Mouse (Mus musculus): ENCODE data around the gene Prelid3b. TPM values are rescaled to one million over a fixed set of nuclear protein-coding genes. Genes with fewer than 3 reads are reported as not detected.
A peak's percentile ranks its signal among the peaks of the same experiment; 100 is the strongest.

The Prelid3b gene
- 39.9 and 48.1 TPM in 2 replicates for polyA plus RNA-seq (2012; rRNA removed)

DNA sequence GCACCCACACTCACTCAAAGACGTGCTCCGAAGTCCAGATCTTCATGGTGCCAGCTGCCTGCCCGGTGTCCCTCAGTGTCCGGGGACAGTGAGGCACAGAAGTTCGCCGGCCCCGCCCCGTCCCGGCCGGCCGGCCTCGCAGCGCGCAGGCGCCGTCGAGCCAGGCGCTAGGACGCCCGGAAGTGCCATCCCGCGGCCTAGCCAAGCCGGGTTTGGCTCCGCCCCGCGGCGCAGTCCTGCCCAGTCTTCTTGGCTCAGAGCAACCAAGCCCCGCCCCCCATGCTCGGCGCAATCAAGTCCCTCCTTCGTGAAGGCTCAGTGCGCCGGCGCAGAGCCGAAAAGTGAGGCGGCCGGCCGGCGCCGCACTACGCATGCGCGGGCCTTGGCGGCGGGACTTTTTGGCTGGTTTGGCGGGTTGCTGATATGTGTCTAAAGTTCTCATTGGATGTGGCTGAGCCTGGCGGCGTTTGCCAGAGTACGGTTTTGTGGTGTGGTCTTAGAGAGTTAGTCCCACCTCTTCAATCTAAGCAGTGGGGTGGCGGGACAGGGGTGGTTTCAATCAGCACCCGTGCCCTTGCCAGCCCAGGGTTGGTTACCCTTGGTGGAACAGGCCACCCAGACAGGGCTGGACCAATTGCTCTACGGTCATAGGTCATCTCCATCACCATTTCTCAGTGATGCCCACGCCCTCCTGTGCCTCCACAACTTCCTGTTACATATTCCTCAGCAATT, at the start of gene Prelid3b:
Gene Prelid3b, minus strand, starts transcription at position 264 of the 732 bp plus-strand sequence.
- Histone ChIP-seq H3K36me3 (ENCODE audit: control insufficient read depth, insufficient read depth, low read length) (no peaks in the 10 kb centered on the region), H3K27ac (ENCODE audit: insufficient read depth, low read depth, low read length) (peak within 1 kb of the TSS; percentile 73), H3K27me3 (replicated peaks; ENCODE audit: control insufficient read depth, insufficient read depth, low read length) (no peaks in the 10 kb centered on the region), H3K4me1 (ENCODE audit: control insufficient read depth, insufficient read depth, low read length) (peaks cover 5% of the 10 kb centered on the region; the same call in 1 of the 2 replicates), H3K4me3 (ENCODE audit: insufficient read depth, low read depth, low read length) (peak within 1 kb of the TSS; percentile 78)
- TF ChIP-seq CTCF (conservative IDR thresholded peaks at IDR 0.05; ENCODE audit: insufficient read depth, insufficient read length, low read depth, low read length), result no peak
- TF ChIP-seq POLR2A (IDR thresholded peaks at IDR 0.05; ENCODE audit: low read depth, low read length), result no peak
- under 1% methylated on average over 53 of the region's 53 CpGs for WGBS
- DNase-seq, result peak; percentile 100

DNA sequence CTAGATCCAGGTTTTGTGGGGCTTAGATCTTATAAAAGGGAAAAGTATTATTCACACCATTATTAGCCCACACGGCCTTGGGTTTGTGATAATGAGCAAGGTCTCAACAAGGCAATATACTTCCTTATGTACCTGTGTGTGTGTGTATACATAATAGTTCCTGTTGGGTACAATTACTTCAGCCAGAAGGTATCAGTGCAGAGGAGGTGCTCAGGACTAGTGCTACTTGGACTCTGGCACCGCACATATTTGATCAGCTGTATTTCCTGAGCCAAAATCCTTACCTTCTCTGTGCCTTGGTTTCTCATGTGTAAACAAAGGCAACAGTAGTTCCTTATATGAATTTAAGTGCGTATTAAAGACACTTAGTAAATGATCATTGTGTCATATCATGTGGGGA, 49.3 kb upstream of the Prelid3b start:
- no peak overlapping the region for H3K4me3 ChIP-seq (ENCODE audit: insufficient read depth, low read depth, low read length)
- WGBS, result 90% methylated on average over 3 of the region's 3 CpGs
- no peaks in the 10 kb centered on the region for H3K36me3 ChIP-seq (ENCODE audit: control insufficient read depth, insufficient read depth, low read length)
- H3K27ac ChIP-seq (ENCODE audit: insufficient read depth, low read depth, low read length), result no peak overlapping the region
- DNase-seq, result no peak
- no peaks in the 10 kb centered on the region for H3K4me1 ChIP-seq (ENCODE audit: control insufficient read depth, insufficient read depth, low read length)
- TF ChIP-seq CTCF (conservative IDR thresholded peaks at IDR 0.05; ENCODE audit: insufficient read depth, insufficient read length, low read depth, low read length) (no peak), POLR2A (IDR thresholded peaks at IDR 0.05; ENCODE audit: low read depth, low read length) (no peak)
- no peaks in the 10 kb centered on the region for H3K27me3 ChIP-seq (replicated peaks; ENCODE audit: control insufficient read depth, insufficient read depth, low read length)

DNA sequence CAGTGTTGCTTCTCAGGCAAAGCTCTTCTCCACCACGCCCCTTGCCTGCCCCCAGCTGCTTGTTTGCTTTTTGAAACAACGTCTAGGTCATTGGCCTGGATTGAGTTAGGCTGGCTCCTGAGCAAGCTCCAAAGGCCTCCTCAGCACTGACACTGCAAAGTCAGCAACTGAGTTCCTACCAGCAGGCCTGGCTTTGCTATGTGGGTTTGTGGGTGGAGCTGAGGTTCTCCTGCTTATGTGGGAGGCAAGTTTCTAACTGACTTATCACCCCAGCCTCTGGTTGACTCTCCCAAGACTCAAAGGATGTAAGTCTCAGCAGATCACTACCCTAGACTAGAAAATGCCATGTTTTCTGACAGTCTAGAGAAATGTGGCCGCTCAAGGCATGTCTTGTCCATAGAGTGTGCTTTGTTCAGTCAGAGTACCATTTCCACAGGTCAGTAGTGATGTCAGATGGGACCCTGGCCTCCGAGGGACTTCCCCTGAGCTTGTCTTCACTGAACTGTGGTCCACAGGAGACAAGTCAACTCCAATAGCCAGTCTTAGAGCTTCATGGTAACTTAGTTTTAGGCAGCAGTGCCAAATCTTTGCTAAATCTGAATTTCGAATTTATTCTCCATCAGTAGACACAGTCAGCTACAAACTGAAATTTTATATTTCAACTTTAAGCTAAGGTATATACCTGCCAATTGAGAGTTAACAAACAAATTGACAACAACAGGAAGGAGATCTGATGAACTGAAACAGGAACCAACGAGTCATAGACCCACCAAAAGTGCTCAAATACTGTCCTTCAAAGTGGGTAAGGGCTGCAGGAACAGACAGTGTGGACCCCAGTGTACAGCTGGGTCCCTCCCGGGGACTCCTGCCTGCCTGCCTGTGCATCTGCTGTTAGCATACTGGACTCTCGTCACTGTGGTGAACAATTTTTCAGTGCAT, 44.5 kb upstream of the Prelid3b start:
- H3K27me3 ChIP-seq (replicated peaks; ENCODE audit: control insufficient read depth, insufficient read depth, low read length), result no peaks in the 10 kb centered on the region
- H3K27ac ChIP-seq (ENCODE audit: insufficient read depth, low read depth, low read length), result no peak overlapping the region
- H3K4me3 ChIP-seq (ENCODE audit: insufficient read depth, low read depth, low read length), result no peak overlapping the region
- H3K36me3 ChIP-seq (ENCODE audit: control insufficient read depth, insufficient read depth, low read length), result no peaks in the 10 kb centered on the region
- H3K4me1 ChIP-seq (ENCODE audit: control insufficient read depth, insufficient read depth, low read length), result no peaks in the 10 kb centered on the region
- no peak for TF ChIP-seq CTCF (conservative IDR thresholded peaks at IDR 0.05; ENCODE audit: insufficient read depth, insufficient read length, low read depth, low read length)
- no peak for TF ChIP-seq POLR2A (IDR thresholded peaks at IDR 0.05; ENCODE audit: low read depth, low read length)
- DNase-seq, result peak; percentile 31
- WGBS, result 61% methylated on average over 8 of the region's 8 CpGs

DNA sequence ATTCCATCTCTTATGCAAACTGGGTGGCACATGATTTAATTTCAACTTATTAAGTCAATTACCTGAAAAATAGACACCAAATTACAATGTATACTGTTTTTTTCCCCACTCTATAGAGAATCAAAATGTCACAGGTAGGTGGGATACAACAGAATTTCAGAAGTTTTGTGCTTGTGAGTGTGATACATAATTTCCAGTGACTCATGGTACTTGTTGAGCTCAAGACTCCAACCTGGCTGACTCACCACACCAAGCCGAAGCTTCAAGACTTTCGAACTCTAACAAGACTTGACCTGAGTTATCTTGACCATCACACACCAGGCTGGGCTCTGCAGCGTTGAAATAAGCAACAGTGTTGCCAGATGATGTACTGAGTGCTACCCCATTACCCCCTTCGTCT, 42.0 kb upstream of the Prelid3b start:
- H3K36me3 ChIP-seq (ENCODE audit: control insufficient read depth, insufficient read depth, low read length), result no peaks in the 10 kb centered on the region
- 77% methylated on average over 4 of the region's 4 CpGs for WGBS

DNA sequence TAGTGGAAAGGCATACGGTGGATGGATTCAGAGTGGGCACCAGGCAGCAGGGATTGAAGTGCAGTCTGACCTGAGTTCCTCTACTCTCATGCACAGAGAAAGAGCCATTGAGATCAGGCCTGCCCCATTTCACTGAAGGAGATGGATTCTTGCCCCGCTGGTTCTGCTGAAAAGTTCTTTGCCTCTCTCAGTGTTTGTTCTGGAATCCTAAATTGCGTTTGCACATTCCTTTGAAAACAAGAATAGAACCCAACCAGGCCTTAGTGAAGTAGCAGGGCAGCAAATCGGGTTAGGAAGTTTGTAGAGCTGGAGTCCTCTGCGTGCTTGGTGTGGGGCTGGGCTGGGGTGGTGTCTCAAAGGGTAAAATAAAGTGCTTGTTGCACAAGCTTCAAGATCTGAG, 40.9 kb upstream of the Prelid3b start:
- no peaks in the 10 kb centered on the region for H3K36me3 ChIP-seq (ENCODE audit: control insufficient read depth, insufficient read depth, low read length)
- WGBS, result 84% methylated on average over 5 of the region's 5 CpGs

More for the DNA sequence above, 42.0 kb upstream of the Prelid3b start:
- Histone ChIP-seq H3K4me3 (ENCODE audit: insufficient read depth, low read depth, low read length) (no peak overlapping the region), H3K27me3 (replicated peaks; ENCODE audit: control insufficient read depth, insufficient read depth, low read length) (no peaks in the 10 kb centered on the region), H3K4me1 (ENCODE audit: control insufficient read depth, insufficient read depth, low read length) (no peaks in the 10 kb centered on the region), H3K27ac (ENCODE audit: insufficient read depth, low read depth, low read length) (no peak overlapping the region)
- TF ChIP-seq CTCF (conservative IDR thresholded peaks at IDR 0.05; ENCODE audit: insufficient read depth, insufficient read length, low read depth, low read length) (no peak), POLR2A (IDR thresholded peaks at IDR 0.05; ENCODE audit: low read depth, low read length) (no peak)
- DNase-seq, result no peak

DNA sequence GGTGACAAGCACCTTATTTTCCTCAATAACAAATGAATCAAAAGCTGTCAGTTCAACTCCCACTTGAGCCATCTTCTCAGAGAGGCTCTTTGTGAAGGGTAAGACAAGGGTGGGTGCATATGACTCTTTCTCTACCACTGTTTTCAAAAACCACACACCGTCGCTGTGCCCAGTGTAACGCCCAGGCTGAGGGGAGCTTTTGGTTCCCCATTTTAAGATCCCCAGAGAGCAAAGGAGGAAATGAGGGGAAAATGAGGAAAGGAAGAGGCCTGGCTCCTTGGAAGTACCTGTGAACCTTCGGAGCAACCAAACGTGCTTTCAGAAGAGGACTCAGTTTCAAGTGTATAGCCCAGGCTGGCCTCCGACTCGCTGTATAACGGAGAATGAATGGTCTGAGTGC, 36.9 kb upstream of the Prelid3b start:
- Histone ChIP-seq H3K27me3 (replicated peaks; ENCODE audit: control insufficient read depth, insufficient read depth, low read length) (no peaks in the 10 kb centered on the region), H3K27ac (ENCODE audit: insufficient read depth, low read depth, low read length) (no peak overlapping the region), H3K4me1 (ENCODE audit: control insufficient read depth, insufficient read depth, low read length) (no peaks in the 10 kb centered on the region), H3K4me3 (ENCODE audit: insufficient read depth, low read depth, low read length) (no peak overlapping the region), H3K36me3 (ENCODE audit: control insufficient read depth, insufficient read depth, low read length) (no peaks in the 10 kb centered on the region)
- TF ChIP-seq POLR2A (IDR thresholded peaks at IDR 0.05; ENCODE audit: low read depth, low read length), result no peak
- TF ChIP-seq CTCF (conservative IDR thresholded peaks at IDR 0.05; ENCODE audit: insufficient read depth, insufficient read length, low read depth, low read length), result no peak
- DNase-seq, result no peak
- WGBS, result 87% methylated on average over 8 of the region's 8 CpGs

More for the DNA sequence above, 40.9 kb upstream of the Prelid3b start:
- no peak for DNase-seq
- H3K4me3 ChIP-seq (ENCODE audit: insufficient read depth, low read depth, low read length), result no peak overlapping the region
- H3K27ac ChIP-seq (ENCODE audit: insufficient read depth, low read depth, low read length), result no peak overlapping the region
- H3K4me1 ChIP-seq (ENCODE audit: control insufficient read depth, insufficient read depth, low read length), result no peaks in the 10 kb centered on the region
- no peaks in the 10 kb centered on the region for H3K27me3 ChIP-seq (replicated peaks; ENCODE audit: control insufficient read depth, insufficient read depth, low read length)
- TF ChIP-seq CTCF (conservative IDR thresholded peaks at IDR 0.05; ENCODE audit: insufficient read depth, insufficient read length, low read depth, low read length) (no peak), POLR2A (IDR thresholded peaks at IDR 0.05; ENCODE audit: low read depth, low read length) (no peak)

DNA sequence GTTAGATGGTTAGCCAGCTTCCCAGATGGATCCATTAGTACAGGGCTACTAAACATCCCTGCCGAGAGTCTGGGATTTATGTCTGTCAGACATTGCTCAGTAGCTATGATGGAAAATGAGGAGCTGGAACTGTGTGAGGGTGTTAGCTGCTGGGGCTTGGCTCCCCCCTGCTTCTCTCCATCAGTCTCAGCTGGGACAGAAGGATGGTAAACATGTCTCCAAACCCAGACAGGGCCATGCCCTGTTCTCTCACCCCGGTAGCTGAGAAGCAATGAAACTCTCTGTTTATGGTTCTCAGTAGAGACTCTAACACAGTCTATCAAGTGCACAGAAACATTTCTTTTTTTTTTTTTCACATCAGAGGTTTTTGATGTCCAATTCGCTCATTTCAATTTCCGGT, 35.1 kb upstream of the Prelid3b start:
- Histone ChIP-seq H3K27me3 (replicated peaks; ENCODE audit: control insufficient read depth, insufficient read depth, low read length) (no peaks in the 10 kb centered on the region), H3K4me3 (ENCODE audit: insufficient read depth, low read depth, low read length) (no peak overlapping the region), H3K27ac (ENCODE audit: insufficient read depth, low read depth, low read length) (no peak overlapping the region), H3K36me3 (ENCODE audit: control insufficient read depth, insufficient read depth, low read length) (no peaks in the 10 kb centered on the region), H3K4me1 (ENCODE audit: control insufficient read depth, insufficient read depth, low read length) (no peaks in the 10 kb centered on the region)
- DNase-seq, result no peak
- 70% methylated on average over 4 of the region's 4 CpGs for WGBS
- no peak for TF ChIP-seq POLR2A (IDR thresholded peaks at IDR 0.05; ENCODE audit: low read depth, low read length)
- no peak for TF ChIP-seq CTCF (conservative IDR thresholded peaks at IDR 0.05; ENCODE audit: insufficient read depth, insufficient read length, low read depth, low read length)
